Mouse (Mus musculus) monocyte, adult 5-6 weeks (primary cell): Measurements from ENCODE around the gene Apex1. TPM values are rescaled to one million over a fixed set of nuclear protein-coding genes. Genes with fewer than 3 reads are reported as not detected.
"Not testable (repeated sequence)": the region's sequence is repeated elsewhere in the genome, so short reads cannot be mapped to it uniquely, and the experiment has no call there.

Source experiments
- ATAC-seq: fragments of 153-309, 156-312 bp; replicated peaks from 2 replicates; pipeline ENCODE4 v1.8.0; 2017; ENCODE audit warnings: mild to moderate bottlenecking; ENCODE audit not compliant: low TSS enrichment, insufficient number of reproducible peaks, severe bottlenecking, poor library complexity, low FRiP score
- total RNA-seq: library from RNA; stranded (forward); fragments of 200-1000, 200-491, 200-594 nt; gene quantifications from 3 replicates; pipeline ENCODE4 v1.2.3, GENCODE M21; 2017

Apex1 gene
- total RNA-seq, 1 experiment from 2014 or later = 11.7 TPM

DNA sequence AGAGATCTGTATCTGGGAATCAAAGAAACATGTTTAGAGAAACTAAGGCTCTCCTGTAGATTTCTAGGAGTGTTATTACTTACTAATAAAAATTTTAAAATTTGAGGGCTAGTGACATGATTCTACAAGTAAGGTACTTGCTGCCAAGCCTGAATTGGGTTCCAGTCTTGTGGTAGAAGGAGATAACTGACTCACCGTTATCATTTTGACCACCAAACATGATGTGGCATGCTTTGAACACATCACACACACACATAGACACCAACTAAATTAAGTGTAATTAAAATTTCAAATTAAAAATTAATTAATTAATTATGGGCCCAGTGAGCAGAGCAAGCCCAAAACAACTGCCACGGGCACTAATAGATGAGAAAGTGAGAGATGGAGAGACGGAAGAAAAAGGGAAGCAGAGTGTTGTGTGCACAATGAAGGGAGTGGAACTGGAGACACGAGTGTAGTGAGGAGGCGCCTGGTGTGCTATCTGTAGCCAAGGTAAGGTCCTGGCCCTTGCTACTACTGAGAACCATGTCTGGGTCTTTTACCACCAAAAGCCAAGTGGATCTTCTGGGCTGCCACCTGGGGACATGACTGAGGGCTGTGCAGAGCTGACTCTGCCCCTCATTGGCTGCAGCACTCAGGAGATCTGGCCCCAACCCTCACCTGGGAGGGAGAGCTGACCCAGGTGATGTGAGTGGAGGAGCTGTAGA, 33.7 kb downstream of the Apex1 start:
- ATAC-seq = not testable (repeated sequence)

DNA sequence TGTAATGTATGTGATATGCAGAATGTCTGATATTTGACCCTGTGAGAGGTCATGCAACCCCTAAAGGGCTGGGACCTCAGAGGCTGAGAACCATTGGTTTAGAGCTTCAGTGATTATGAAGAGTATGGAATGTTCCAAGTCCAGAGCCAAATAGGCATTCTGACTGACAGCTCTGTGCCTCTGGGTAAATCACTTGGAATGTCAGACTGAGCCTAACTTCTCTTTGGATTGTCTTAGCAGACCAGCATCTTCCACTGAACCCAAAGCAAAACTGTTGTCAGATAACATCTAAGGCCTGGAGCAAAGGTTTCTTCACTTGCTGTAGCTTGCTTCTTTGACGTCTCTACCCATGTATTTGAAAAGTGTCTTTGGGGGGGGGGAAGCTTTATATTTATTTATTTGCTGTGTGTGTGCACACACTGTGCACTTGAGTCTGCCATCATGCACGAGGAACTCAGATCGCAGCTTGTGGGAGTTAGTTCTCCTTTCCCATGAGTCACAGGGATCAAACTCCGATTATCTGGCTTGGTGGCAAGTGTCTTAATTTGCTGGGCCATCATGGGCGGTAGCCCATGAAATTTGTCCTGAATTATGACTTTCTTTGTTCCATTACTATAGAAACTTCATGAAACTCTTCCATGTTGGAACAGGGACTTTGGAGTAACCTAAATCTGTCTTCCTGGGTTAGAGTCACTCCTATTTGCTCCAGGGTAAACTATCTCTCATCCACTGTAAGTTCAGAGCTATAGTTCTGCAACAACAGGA, 43.6 kb downstream of the Apex1 start:
- ATAC-seq = no peak

DNA sequence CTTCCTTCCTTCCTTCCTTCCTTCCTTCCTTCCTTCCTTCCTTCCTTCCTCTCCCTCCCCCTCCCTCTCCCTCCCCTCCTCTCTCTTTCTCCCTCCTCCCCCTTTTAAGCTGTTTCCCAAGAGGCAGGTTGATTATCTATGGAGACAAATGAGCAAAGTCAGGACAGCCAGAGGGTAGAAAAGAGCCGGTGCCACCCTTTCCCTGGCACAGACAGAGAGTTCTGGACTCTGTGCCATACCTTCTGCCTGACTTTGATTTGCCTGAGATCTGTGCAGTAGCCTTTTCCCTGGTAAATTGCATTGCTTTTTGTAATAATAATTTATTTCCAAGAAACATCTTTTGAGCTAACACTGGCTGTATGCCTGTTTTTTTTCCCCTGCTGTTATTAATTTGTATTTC, 44.3 kb downstream of the Apex1 start:
- no peak for ATAC-seq

- no peak for ATAC-seq
Measured at GRCm38 (mm10) chr14:50969558-50970544, 45.1 kb downstream of the Apex1 start.

- 0 out of 2 replicates have a peak, but pooled peaks have one; percentile 50 for ATAC-seq
Measured at GRCm38 (mm10) chr14:50970822-50971221, 46.1 kb downstream of the Apex1 start.

GRCm38 (mm10) chr14:50973054-50973453, 48.3 kb downstream of the Apex1 start:
- not testable (repeated sequence) for ATAC-seq

GRCm38 (mm10) chr14:50973700-50974099, 48.9 kb downstream of the Apex1 start:
- ATAC-seq = no peak

GRCm38 (mm10) chr14:50975001-50975400, 50.2 kb downstream of the Apex1 start:
- no peak for ATAC-seq

DNA sequence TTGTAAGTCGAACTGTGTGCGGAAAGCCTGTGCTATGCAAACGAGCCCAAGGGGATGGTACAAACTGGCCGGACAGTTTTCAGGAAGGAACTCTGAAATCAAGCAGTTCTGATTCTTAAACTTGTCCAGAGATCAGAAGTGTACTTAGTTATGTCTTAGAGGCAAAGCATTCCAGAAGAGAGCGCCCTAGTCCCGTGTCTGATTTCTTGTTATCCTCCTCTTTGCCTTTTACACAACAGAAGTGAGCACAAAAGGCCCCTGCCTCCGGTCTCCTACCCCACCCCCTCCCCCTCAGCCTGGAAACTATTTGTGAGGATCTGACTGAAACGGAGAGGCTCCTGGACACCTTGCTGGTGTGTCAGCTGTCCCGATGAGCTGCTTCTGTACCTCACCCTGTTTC, 51.9 kb downstream of the Apex1 start:
- ATAC-seq = no peak

Other genes starting within 250 kb of the Apex1 start
- gene Olfr747, start 231.8 kb upstream of the Apex1 start, total RNA-seq = not detected in 3 replicates
- gene Olfr748, start 217.6 kb upstream of the Apex1 start, total RNA-seq = not detected in 3 replicates
- not detected in 3 replicates for gene Olfr749, start 179.9 kb upstream of the Apex1 start, total RNA-seq
- 55.8 to 70.2 TPM (median 65.8 TPM) in 3 replicates for gene Ttc5, start 139.4 kb upstream of the Apex1 start, total RNA-seq
- not detected in 3 replicates for gene Ccnb1ip1, start 117.2 kb upstream of the Apex1 start, total RNA-seq
- gene Parp2, start 117.1 kb upstream of the Apex1 start, total RNA-seq = 85.4 to 96.9 TPM (median 86.6 TPM) in 3 replicates
- gene Tep1, start 54.4 kb upstream of the Apex1 start, total RNA-seq = 60.9 to 144 TPM (median 125 TPM) in 3 replicates
- gene Klhl33, start 27.5 kb upstream of the Apex1 start, total RNA-seq = not detected in 3 replicates
- 51.7 to 66.4 TPM (median 58.2 TPM) in 3 replicates for gene Osgep, start 75 bp upstream of the Apex1 start, total RNA-seq
- gene Pip4p1, start 5.9 kb downstream of the Apex1 start, total RNA-seq = 34.7 to 50.0 TPM (median 44.9 TPM) in 3 replicates
- 61.9 to 69.4 TPM (median 68.2 TPM) in 3 replicates for gene Pnp, start 6.1 kb downstream of the Apex1 start, total RNA-seq
- gene Gm49342, start 19.5 kb downstream of the Apex1 start, total RNA-seq = 8.7 to 29.0 TPM (median 10.8 TPM) in 3 replicates
- gene Pnp2, start 31.0 kb downstream of the Apex1 start, total RNA-seq = 1.9 to 3.0 TPM (median 1.9 TPM) in 3 replicates
- gene Rnase10, start 82.8 kb downstream of the Apex1 start, total RNA-seq = not detected in 3 replicates
- gene Rnase9, start 116.9 kb downstream of the Apex1 start, total RNA-seq = not detected in 3 replicates
- gene Rnase11, start 125.2 kb downstream of the Apex1 start, total RNA-seq = not detected in 3 replicates
- gene Rnase12, start 132.7 kb downstream of the Apex1 start, total RNA-seq = 1.1 TPM in 1 of 3 replicates, not detected in the others
- not detected in 3 replicates for gene Olfr750, start 149.5 kb downstream of the Apex1 start, total RNA-seq
- gene Rnase4, start 166.1 kb downstream of the Apex1 start, total RNA-seq = 10.2 to 19.2 TPM (median 14.1 TPM) in 3 replicates
- 0.75 to 1.2 TPM in 2 of 3 replicates, not detected in the other for gene Ang, start 166.2 kb downstream of the Apex1 start, total RNA-seq
- not detected in 3 replicates for gene Eddm3b, start 189.5 kb downstream of the Apex1 start, total RNA-seq
- gene Rnase6, start 198.9 kb downstream of the Apex1 start, total RNA-seq = 198 to 426 TPM (median 345 TPM) in 3 replicates
- gene Rnase1, start 221.8 kb downstream of the Apex1 start, total RNA-seq = not detected in 3 replicates
- gene Rnase2b, start 237.3 kb downstream of the Apex1 start, total RNA-seq = not detected in 3 replicates